Mouse (Mus musculus) erythroblast, embryonic 14.5 days (primary cell): ENCODE data around the gene Dysf.

Source experiments
- GATA1 ChIP-seq: IDR thresholded peaks from 2 replicates; pipeline ENCODE4 v1.6.1; 2012; ENCODE audit warnings: low read length, inconsistent platforms, mixed read lengths
- TAL1 ChIP-seq: IDR thresholded peaks from 3 replicates; pipeline ENCODE4 v1.6.1; 2012; ENCODE audit warnings: low read length, inconsistent platforms, mixed read lengths

GRCm38 (mm10) chr6:84229739-84230138 lies 221.3 kb downstream of the Dysf start:
- TF ChIP-seq TAL1 (no peak), GATA1 (no peak)
